Mouse (Mus musculus) midbrain, embryonic 13.5 days (tissue): ENCODE measurements around the gene Otop3. TPM values are rescaled to one million over a fixed set of nuclear protein-coding genes. Genes with fewer than 3 reads are reported as not detected.

Experiments used
- ATAC-seq: fragments of 200-750 bp; cut with Nextera tagmentation; 2 replicates; pipeline ENCODE4 v1.8.0; 2017; ENCODE audit warnings: mild to moderate bottlenecking, moderate TSS enrichment, moderate library complexity
- H3K27ac ChIP-seq: fragments of 300-500 bp; sonication (generic); 2 replicates; pipeline ENCODE4 v1.5.1; 2015; ENCODE audit warnings: inconsistent platforms, mild to moderate bottlenecking, moderate library complexity
- H3K27me3 ChIP-seq: fragments of 300-500 bp; sonication (generic); 2 replicates; pipeline ENCODE4 v1.6.1; 2015; ENCODE audit warnings: mild to moderate bottlenecking, inconsistent platforms
- H3K36me3 ChIP-seq: fragments of 300-500 bp; sonication (generic); 2 replicates; pipeline ENCODE4 v1.6.1; 2015; ENCODE audit warnings: mild to moderate bottlenecking, inconsistent platforms
- H3K4me1 ChIP-seq: fragments of 300-500 bp; sonication (generic); replicated peaks from 2 replicates; pipeline ENCODE4 v1.6.1; 2015; ENCODE audit warnings: inconsistent platforms
- H3K4me2 ChIP-seq: fragments of 300-500 bp; sonication (generic); replicated peaks from 2 replicates; pipeline ENCODE4 v1.6.1; 2015; ENCODE audit warnings: moderate library complexity, mild to moderate bottlenecking, inconsistent platforms
- H3K4me3 ChIP-seq: fragments of 300-500 bp; sonication (generic); replicated peaks from 2 replicates; pipeline ENCODE4 v1.5.1; 2015; ENCODE audit warnings: mild to moderate bottlenecking, inconsistent platforms
- H3K9ac ChIP-seq: fragments of 300-500 bp; sonication (generic); replicated peaks from 2 replicates; pipeline ENCODE4 v1.6.1; 2015; ENCODE audit warnings: mild to moderate bottlenecking, inconsistent platforms
- H3K9me3 ChIP-seq: fragments of 300-500 bp; sonication (generic); 2 replicates; pipeline ENCODE4 v1.6.1; 2016; ENCODE audit warnings: mild to moderate bottlenecking, inconsistent platforms
- WGBS: fragments of 180-500 bp; shearing (Covaris S2); methylation state at CpG from one replicate; pipeline ENCODE4 v1.1.7; 2015; 5-methylcytosine and 5-hydroxymethylcytosine counted together
- polyA plus RNA-seq: library from polyadenylated mRNA; unstranded; fragments of >200 nt; fragmentation: Nextera tagmentation; extraction: Ambion mirVana; gene quantifications from 2 replicates; pipeline ENCODE4 v1.2.1, GENCODE M21; 2015

The Otop3 gene
- polyA plus RNA-seq, 1 experiment from 2014 or later = 0.30 TPM

DNA sequence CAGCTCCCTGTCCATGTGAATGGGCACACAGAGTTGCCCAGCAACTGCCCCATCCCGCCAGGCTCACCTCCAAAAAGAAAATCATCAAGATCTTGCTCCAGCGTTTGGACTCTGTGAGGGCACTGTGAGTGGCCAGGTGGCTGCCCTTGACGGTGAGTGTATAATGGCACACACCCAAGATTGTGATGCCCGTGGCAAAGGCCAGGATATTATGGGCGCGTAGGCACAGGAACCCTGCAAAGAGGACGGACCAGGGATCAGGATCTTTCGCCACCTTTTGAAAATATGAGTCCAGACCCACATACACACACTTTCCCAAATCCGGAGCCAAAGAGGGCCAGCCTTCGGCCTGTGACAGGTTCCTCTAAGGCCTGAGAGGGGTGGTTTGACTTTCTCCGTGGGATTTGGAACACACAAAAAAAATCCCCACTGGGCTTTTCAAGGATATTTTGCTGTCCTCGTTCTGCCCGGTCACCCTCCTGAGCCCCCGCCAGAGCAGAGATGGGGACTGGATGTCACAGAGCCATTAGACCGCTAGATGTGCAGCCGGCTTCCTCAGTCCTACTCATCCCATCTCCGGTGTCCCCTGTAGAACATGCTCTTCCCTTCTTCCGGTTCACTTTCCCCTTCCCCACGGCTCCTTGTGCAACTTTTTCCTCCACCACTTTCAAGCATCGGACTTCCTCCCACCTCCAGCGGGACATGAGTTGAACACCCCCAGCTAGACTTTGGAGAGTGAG is 37.9 kb upstream of the Otop3 start:
- no peak for ATAC-seq
- H3K9me3 ChIP-seq = no peaks in the 10 kb centered on the region
- WGBS = 54% methylated on average over 21 of the region's 21 CpGs

DNA sequence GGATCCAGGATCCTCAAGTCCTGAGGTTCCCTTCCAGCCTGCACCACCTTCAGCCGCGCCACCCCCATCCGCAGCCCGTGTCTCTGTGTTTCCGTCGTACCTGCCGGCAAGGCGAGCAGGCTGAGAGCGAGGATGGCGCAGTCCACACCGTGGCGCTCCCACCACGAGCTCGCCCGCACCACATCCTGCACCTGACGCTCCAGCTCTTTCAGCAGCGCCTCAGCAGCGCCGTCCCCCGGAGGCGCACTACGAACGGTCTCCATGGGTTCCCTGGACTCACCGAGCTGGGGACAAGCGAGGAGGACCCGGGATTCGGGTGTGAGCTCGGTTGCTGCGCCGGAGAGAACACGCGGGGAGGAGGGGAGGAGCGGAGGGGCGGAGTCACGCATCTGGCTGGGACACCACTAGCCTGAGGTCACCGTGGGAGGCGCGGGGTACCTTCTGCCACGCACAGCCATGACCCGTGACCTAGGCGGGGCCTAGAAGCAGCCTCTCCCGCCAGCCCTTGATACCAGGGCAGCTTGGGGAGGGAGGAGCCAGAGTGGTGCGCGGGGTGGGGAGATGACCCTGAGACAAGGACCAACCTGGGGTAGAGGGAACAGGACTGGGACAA is 37.2 kb upstream of the Otop3 start, which contains the start of gene Fads6:
TSS of gene Fads6 (minus strand) at position 450 of the 613 bp plus-strand sequence.
- Histone ChIP-seq H3K27ac (no peak within 1 kb of the TSS), H3K9ac (peak within 1 kb of the TSS; percentile 70), H3K4me2 (peak within 1 kb of the TSS; percentile 85), H3K9me3 (no peaks in the 10 kb centered on the region), H3K27me3 (peaks cover 17% of the 10 kb centered on the region; the same call in 1 of the 2 replicates), H3K36me3 (no peaks in the 10 kb centered on the region), H3K4me3 (peak within 1 kb of the TSS; percentile 54), H3K4me1 (peaks cover 11% of the 10 kb centered on the region)
- peak; percentile 87 for ATAC-seq
- under 1% methylated on average over 43 of the region's 44 CpGs for WGBS

More for the DNA sequence above, 37.9 kb upstream of the Otop3 start:
- Histone ChIP-seq H3K27me3 (peaks cover 17% of the 10 kb centered on the region; the same call in 1 of the 2 replicates), H3K4me3 (peak overlapping the region; percentile 54), H3K9ac (peak overlapping the region; percentile 70), H3K27ac (no peak overlapping the region), H3K4me1 (peaks cover 11% of the 10 kb centered on the region), H3K36me3 (no peaks in the 10 kb centered on the region), H3K4me2 (peak overlapping the region; percentile 85)

DNA sequence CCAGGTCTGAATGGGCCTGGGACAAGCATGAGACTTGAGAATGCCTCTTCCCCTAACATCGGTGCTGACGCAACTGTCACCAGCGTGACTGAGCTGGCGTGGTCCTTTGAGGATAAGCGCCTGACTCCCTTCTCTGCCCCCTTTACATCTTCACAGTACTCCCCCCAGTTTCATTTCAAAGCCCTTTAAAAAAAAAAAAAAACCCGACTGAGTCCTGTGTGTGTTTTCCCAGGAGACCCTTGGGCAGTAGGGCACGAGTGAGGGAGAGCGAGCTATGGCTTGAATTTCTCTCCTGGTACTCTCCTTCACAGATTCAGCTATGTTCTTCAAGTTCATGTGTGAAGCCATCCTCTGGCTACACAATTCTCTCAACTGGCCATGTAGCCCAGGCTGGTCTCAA is 36.4 kb upstream of the Otop3 start:
- Histone ChIP-seq H3K27ac (no peak overlapping the region), H3K9ac (no peak overlapping the region), H3K4me1 (peaks cover 11% of the 10 kb centered on the region), H3K36me3 (no peaks in the 10 kb centered on the region), H3K27me3 (peaks cover 17% of the 10 kb centered on the region; the same call in 1 of the 2 replicates), H3K9me3 (no peaks in the 10 kb centered on the region), H3K4me2 (0 out of 2 replicates have a peak overlapping the region, but pooled peaks have one; percentile 85), H3K4me3 (no peak overlapping the region)
- 63% methylated on average over 8 of the region's 8 CpGs for WGBS
- ATAC-seq = no peak

DNA sequence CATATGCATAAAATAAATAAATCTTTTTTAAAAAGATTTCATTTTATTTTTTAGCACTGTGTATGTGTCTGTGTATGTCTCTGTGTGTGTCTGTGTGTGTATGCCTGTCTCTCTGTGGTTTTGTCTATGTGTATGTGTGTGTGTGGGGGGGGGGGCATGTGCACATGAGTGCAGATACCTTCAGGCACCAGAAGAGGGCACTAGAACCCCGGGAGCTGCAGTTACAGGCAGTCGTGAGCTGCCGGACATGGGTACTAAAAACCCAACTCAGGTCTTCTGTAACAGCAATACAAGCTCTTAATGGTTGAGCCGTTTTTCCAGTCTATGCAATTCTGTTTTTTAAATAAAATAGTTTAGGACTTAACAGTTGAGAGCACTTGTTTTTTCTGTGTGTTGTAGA is 33.8 kb upstream of the Otop3 start:
- Histone ChIP-seq H3K9me3 (no peaks in the 10 kb centered on the region), H3K4me1 (peaks cover 11% of the 10 kb centered on the region), H3K27me3 (peaks cover 17% of the 10 kb centered on the region; the same call in 1 of the 2 replicates), H3K4me2 (no peak overlapping the region), H3K9ac (no peak overlapping the region), H3K36me3 (no peaks in the 10 kb centered on the region), H3K27ac (no peak overlapping the region), H3K4me3 (no peak overlapping the region)
- no peak for ATAC-seq
- WGBS = 83% methylated on average over 4 of the region's 4 CpGs

DNA sequence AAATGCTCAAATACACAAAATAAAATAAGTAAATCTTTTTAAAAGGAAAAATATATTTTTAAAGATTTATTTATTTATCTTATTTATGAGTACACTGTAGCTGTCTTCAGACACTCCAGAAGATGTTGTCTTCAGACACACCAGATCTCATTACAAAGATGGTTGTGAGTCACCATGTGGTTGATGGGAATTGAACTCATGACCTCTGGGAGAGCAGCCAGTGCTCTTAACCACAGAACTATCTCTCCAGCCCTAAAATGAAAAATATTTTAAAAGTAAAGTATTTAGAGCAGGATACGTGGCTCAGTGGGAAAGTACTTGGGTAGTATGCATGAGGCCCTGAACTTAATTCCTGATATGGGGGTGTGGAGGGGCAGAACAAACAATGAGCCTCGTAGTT is 33.2 kb upstream of the Otop3 start:
- Histone ChIP-seq H3K4me3 (no peak overlapping the region), H3K4me1 (peaks cover 11% of the 10 kb centered on the region), H3K27ac (no peak overlapping the region), H3K9me3 (no peaks in the 10 kb centered on the region), H3K4me2 (no peak overlapping the region), H3K36me3 (no peaks in the 10 kb centered on the region), H3K27me3 (peaks cover 13% of the 10 kb centered on the region; the same call in 1 of the 2 replicates), H3K9ac (no peak overlapping the region)
- ATAC-seq = no peak
- WGBS = 87% methylated on average over 2 of the region's 2 CpGs

DNA sequence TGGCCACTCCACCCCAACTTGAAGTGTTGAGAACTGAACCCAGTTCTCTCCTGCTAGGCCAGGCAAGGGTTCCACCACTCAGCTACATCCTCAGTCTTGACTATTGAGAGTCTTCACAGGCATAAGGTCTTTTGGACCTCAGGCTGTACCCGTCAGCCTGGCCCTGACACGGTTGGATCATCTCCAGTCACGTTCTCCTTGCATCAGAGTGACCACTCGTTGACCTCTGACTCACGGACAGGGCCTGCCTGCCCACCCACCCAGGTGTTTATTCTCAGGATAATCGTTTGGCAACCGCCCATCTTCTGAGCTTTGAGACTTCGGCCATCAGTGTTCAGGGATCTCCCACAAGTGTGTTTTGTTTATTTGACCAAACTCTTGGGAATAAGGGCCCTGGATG is 31.4 kb upstream of the Otop3 start:
- Histone ChIP-seq H3K27ac (no peak overlapping the region), H3K4me1 (0 out of 2 replicates have a peak, but pooled peaks cover 6% of the 10 kb centered on the region), H3K9ac (no peak overlapping the region), H3K4me3 (no peak overlapping the region), H3K36me3 (no peaks in the 10 kb centered on the region), H3K4me2 (no peak overlapping the region), H3K27me3 (0 out of 2 replicates have a peak, but pooled peaks cover 7% of the 10 kb centered on the region), H3K9me3 (no peaks in the 10 kb centered on the region)
- ATAC-seq = no peak
- 80% methylated on average over 8 of the region's 8 CpGs for WGBS

DNA sequence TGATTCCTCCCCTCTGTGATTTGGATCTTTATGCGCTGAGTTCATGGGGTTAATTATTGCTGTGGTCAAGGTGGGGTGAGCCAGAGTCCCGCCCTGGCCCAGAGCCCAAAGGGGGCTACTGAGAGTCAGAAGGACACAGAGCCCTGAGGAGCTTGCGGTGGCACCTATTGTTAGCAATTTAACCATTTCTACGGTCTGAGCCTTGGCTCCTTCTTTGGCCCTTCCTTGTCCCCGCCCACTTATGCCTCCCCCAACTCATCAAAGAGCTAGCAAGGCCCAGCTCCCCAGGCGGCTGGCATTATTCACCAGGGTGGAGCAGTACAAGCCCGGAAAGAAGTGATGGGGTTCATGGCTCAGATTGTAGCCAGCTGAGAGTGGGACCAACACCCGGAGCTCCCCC is 27.7 kb upstream of the Otop3 start, which contains the start of gene Otop2:
TSS of gene Otop2 (plus strand) at position 301 of the 400 bp plus-strand sequence.
- no peak within 1 kb of the TSS for H3K9ac ChIP-seq
- H3K9me3 ChIP-seq = no peaks in the 10 kb centered on the region
- ATAC-seq = no peak
- H3K27me3 ChIP-seq = 0 out of 2 replicates have a peak, but pooled peaks cover 7% of the 10 kb centered on the region
- 0 out of 2 replicates have a peak, but pooled peaks cover 6% of the 10 kb centered on the region for H3K4me1 ChIP-seq
- H3K36me3 ChIP-seq = no peaks in the 10 kb centered on the region
- 15% methylated on average over 8 of the region's 8 CpGs for WGBS
- no peak within 1 kb of the TSS for H3K27ac ChIP-seq
- H3K4me3 ChIP-seq = no peak within 1 kb of the TSS
- H3K4me2 ChIP-seq = no peak within 1 kb of the TSS

DNA sequence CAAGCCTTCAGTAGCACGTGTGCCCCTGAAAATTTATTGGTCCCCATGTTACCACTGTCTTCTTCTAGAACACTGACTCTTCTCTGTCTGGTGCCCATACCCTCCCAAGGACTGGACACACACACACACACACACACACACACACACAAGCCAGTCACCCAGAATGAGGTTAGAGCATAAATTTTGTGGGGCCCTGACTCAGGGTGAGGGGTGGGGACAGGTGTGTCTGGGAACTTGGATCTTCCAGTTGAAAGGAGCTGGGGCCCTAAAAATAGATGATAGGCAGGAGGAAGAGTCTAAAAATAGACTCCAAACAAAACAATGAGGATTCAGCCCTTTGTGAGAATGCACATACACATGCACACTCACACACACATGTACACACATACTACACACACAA is 25.8 kb upstream of the Otop3 start:
- Histone ChIP-seq H3K36me3 (no peaks in the 10 kb centered on the region), H3K4me1 (0 out of 2 replicates have a peak, but pooled peaks cover 6% of the 10 kb centered on the region), H3K9ac (no peak overlapping the region), H3K4me2 (no peak overlapping the region), H3K9me3 (no peaks in the 10 kb centered on the region), H3K27me3 (peaks cover 24% of the 10 kb centered on the region), H3K4me3 (no peak overlapping the region), H3K27ac (no peak overlapping the region)
- no peak for ATAC-seq
- WGBS = 72% methylated on average over 1 of the region's 1 CpGs

DNA sequence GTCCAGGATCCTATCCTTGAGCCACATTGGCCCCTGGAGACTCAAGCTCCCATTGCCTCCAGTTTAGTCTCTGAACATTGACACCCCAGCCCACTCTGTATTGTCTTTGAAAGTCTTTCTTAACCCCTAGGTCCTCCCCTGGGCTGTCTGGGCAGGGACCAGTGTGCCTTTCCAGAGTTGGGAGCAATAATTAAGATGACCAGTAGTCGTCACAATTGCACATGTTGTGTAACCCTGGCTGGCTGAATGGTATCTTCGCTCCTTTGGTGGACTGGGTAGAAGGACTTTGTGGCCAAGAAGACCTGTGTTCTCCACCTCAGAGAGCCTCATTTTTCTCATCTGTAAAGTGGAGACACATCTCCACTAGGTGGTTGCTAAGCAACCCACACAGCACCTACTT is 20.3 kb upstream of the Otop3 start:
- Histone ChIP-seq H3K36me3 (no peaks in the 10 kb centered on the region), H3K9me3 (no peaks in the 10 kb centered on the region), H3K4me3 (no peak overlapping the region), H3K27me3 (peaks cover 71% of the 10 kb centered on the region), H3K27ac (no peak overlapping the region), H3K4me1 (peaks cover 12% of the 10 kb centered on the region), H3K9ac (no peak overlapping the region), H3K4me2 (no peak overlapping the region)
- ATAC-seq = no peak
- 45% methylated on average over 2 of the region's 2 CpGs for WGBS

DNA sequence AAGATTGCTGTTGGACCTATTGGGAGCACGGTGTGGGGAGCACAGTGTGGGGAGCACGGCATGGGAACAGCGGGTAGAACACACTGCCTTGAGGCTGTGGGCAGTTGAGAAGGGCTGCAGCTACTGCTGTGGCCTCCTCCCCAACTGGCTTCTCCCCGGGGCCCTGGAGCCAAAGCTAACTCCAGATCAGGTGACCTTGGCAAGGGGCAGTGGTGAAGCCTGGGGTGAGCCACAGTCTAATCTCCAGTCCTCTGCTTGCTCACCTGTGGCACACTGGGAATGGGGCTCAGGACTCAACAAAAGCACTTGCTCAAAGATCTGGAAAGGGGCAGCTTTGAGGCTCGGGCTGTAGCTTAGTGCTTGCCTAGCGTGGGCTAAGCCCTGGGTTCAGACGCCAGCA is 17.3 kb upstream of the Otop3 start:
- H3K4me3 ChIP-seq = no peak overlapping the region
- no peak overlapping the region for H3K9ac ChIP-seq
- no peaks in the 10 kb centered on the region for H3K36me3 ChIP-seq
- no peak for ATAC-seq
- H3K27me3 ChIP-seq = peaks cover 98% of the 10 kb centered on the region
- no peak overlapping the region for H3K27ac ChIP-seq
- no peaks in the 10 kb centered on the region for H3K9me3 ChIP-seq
- 64% methylated on average over 7 of the region's 7 CpGs for WGBS
- H3K4me1 ChIP-seq = peaks cover 30% of the 10 kb centered on the region
- no peak overlapping the region for H3K4me2 ChIP-seq

DNA sequence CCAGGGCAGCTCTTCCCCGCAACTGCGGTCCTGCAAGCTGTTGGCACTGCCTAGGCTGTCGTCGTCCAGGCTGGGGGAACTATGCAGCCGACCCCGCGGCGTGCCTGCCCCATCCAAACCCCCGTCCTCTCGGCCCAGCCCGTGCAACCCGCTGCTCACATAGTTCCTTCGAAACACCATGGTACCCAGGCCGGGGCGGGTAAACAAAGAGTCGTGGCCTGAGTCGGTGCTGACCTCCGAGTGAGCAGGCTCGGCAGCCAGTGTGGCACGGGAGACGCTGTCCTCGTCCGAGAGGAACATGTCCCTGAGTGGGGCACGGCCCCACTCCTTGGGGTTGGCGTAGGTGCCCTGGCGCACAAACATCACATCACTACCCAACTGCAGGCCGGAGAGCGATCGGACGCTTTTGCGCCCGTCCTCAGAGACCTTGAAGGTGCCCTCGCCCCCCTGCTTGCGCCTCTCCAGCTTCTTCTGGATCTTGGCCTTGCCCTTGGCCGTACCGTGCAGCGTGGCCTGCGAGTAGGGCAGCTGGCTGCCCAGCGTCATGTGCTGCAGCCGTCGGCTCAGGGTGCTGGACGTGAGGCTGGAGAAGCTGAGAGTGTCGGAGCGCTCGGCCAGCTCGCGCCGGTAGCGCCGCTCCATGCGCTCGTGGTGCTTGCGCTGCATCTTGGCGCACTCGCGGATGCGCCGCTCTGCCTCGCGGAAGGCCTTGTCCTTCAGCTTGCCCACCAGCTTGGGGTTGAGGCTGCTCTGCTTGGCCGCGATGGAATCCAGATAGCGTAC is 16.1 kb upstream of the Otop3 start:
- Histone ChIP-seq H3K27me3 (peaks cover 98% of the 10 kb centered on the region), H3K4me3 (peak overlapping the region; percentile 7), H3K36me3 (no peaks in the 10 kb centered on the region), H3K4me2 (peak overlapping the region; percentile 3), H3K4me1 (peaks cover 38% of the 10 kb centered on the region), H3K9ac (no peak overlapping the region), H3K9me3 (no peaks in the 10 kb centered on the region), H3K27ac (no peak overlapping the region)
- WGBS = 4% methylated on average over 63 of the region's 63 CpGs
- no peak for ATAC-seq
